Mouse (Mus musculus) thymus, adult 2 months (tissue): ENCODE data around the gene Hsph1. TPM values are rescaled to one million over a fixed set of nuclear protein-coding genes. Genes with fewer than 3 reads are reported as not detected.

Source experiments
- DNase-seq: peaks from one replicate; pipeline ENCODE4 v3.0.0; 2021
- H3K27ac ChIP-seq: fragments of 200-500 bp; 2 replicates; pipeline ENCODE4 v1.5.1; 2012; ENCODE audit warnings: low read length, control low read depth; ENCODE audit not compliant: control insufficient read depth, insufficient read depth
- H3K27me3 ChIP-seq: fragments of 200-500 bp; 2 replicates; pipeline ENCODE4 v1.6.1; 2012; ENCODE audit warnings: mild to moderate bottlenecking, low read length, moderate library complexity, mixed read lengths; ENCODE audit not compliant: control insufficient read depth, insufficient read depth
- H3K36me3 ChIP-seq: fragments of 200-500 bp; 2 replicates; pipeline ENCODE4 v1.6.1; 2012; ENCODE audit warnings: mild to moderate bottlenecking, low read length, moderate library complexity; ENCODE audit not compliant: control insufficient read depth, insufficient read depth
- H3K4me1 ChIP-seq: fragments of 200-500 bp; replicated peaks from 2 replicates; pipeline ENCODE4 v1.6.1; 2012; ENCODE audit warnings: low read length; ENCODE audit not compliant: control insufficient read depth, insufficient read depth
- H3K4me3 ChIP-seq: fragments of 200-500 bp; 2 replicates; pipeline ENCODE4 v1.5.1; 2012; ENCODE audit warnings: mild to moderate bottlenecking, low read length, control low read depth, moderate library complexity; ENCODE audit not compliant: control insufficient read depth, insufficient read depth
- CTCF ChIP-seq: fragments of 200-500 bp; IDR thresholded peaks from 2 replicates; pipeline ENCODE4 v1.5.1; 2012; ENCODE audit warnings: mild to moderate bottlenecking, control low read depth, low read length, moderate library complexity, borderline replicate concordance; ENCODE audit not compliant: control insufficient read depth, poor library complexity, insufficient read depth; ENCODE audit errors: extremely low read depth
- POLR2A ChIP-seq: fragments of 200-500 bp; IDR thresholded peaks from 2 replicates; pipeline ENCODE4 v1.6.1; 2012; ENCODE audit warnings: mild to moderate bottlenecking, low read length, control low read depth, moderate library complexity; ENCODE audit not compliant: control insufficient read depth, poor library complexity, insufficient read depth; ENCODE audit errors: extremely low read depth
- WGBS: fragments of 180-500 bp; shearing (Covaris S2); methylation state at CpG from one replicate; pipeline ENCODE4 v1.1.7; 2018; 5-methylcytosine and 5-hydroxymethylcytosine counted together
- polyA plus RNA-seq: library from polyadenylated mRNA; depleted of rRNA; stranded (reverse); fragments of >200 nt; gene quantifications from 2 replicates; pipeline ENCODE4 v1.2.3, GENCODE M21; 2012

Hsph1 gene
- polyA plus RNA-seq, 1 experiment, result 15.3 TPM

- TF ChIP-seq POLR2A, result no peak
- H3K27ac ChIP-seq, result no peak overlapping the region
- H3K36me3 ChIP-seq, result peaks cover 32% of the 10 kb centered on the region
- WGBS, result 95% methylated on average over 1 of the region's 1 CpGs
- H3K4me3 ChIP-seq, result no peak overlapping the region
- H3K27me3 ChIP-seq, result no peaks in the 10 kb centered on the region
- no peaks in the 10 kb centered on the region for H3K4me1 ChIP-seq
- no peak for DNase-seq
Observed at GRCm38 (mm10) chr5:149616138-149616537, 20.0 kb downstream of the Hsph1 start.

- WGBS, result 91% methylated on average over 10 of the region's 10 CpGs
- no peak for DNase-seq
- Histone ChIP-seq H3K27me3 (no peaks in the 10 kb centered on the region), H3K4me1 (no peaks in the 10 kb centered on the region), H3K36me3 (peaks cover 11% of the 10 kb centered on the region), H3K4me3 (no peak overlapping the region), H3K27ac (no peak overlapping the region)
- no peak for TF ChIP-seq POLR2A
- TF ChIP-seq CTCF, result no peak
Observed at GRCm38 (mm10) chr5:149612740-149613139, 23.4 kb downstream of the Hsph1 start.

GRCm38 (mm10) chr5:149612165-149612518 lies 24.0 kb downstream of the Hsph1 start:
- no peak for DNase-seq
- Histone ChIP-seq H3K27me3 (no peaks in the 10 kb centered on the region), H3K36me3 (peaks cover 7% of the 10 kb centered on the region; the same call in 1 of the 2 replicates), H3K4me1 (no peaks in the 10 kb centered on the region), H3K27ac (no peak overlapping the region), H3K4me3 (no peak overlapping the region)
- no peak for TF ChIP-seq POLR2A
- TF ChIP-seq CTCF, result no peak
- WGBS, result 94% methylated on average over 3 of the region's 3 CpGs

- WGBS, result 90% methylated on average over 16 of the region's 16 CpGs
Observed at GRCm38 (mm10) chr5:149611476-149612164, 24.6 kb downstream of the Hsph1 start.

GRCm38 (mm10) chr5:149607083-149607720 lies 29.0 kb downstream of the Hsph1 start:
- 86% methylated on average over 8 of the region's 8 CpGs for WGBS
- Histone ChIP-seq H3K4me1 (no peaks in the 10 kb centered on the region), H3K27ac (no peak overlapping the region), H3K27me3 (no peaks in the 10 kb centered on the region), H3K36me3 (no peaks in the 10 kb centered on the region), H3K4me3 (no peak overlapping the region)
- TF ChIP-seq POLR2A, result no peak
- TF ChIP-seq CTCF, result no peak
- DNase-seq, result no peak

More at GRCm38 (mm10) chr5:149611476-149612164, 24.6 kb downstream of the Hsph1 start:
- no peak overlapping the region for H3K4me3 ChIP-seq
- no peak for DNase-seq
- H3K4me1 ChIP-seq, result no peaks in the 10 kb centered on the region
- H3K27me3 ChIP-seq, result no peaks in the 10 kb centered on the region
- TF ChIP-seq POLR2A (no peak), CTCF (no peak)
- no peak overlapping the region for H3K27ac ChIP-seq
- H3K36me3 ChIP-seq, result peaks cover 1% of the 10 kb centered on the region; the same call in 1 of the 2 replicates

- WGBS, result 91% methylated on average over 3 of the region's 3 CpGs
Observed at GRCm38 (mm10) chr5:149603241-149603640, 32.9 kb downstream of the Hsph1 start.

More at GRCm38 (mm10) chr5:149603241-149603640, 32.9 kb downstream of the Hsph1 start:
- H3K36me3 ChIP-seq, result no peaks in the 10 kb centered on the region
- H3K4me3 ChIP-seq, result no peak overlapping the region
- no peak for DNase-seq
- H3K4me1 ChIP-seq, result no peaks in the 10 kb centered on the region
- TF ChIP-seq CTCF (no peak), POLR2A (no peak)
- no peak overlapping the region for H3K27ac ChIP-seq
- no peaks in the 10 kb centered on the region for H3K27me3 ChIP-seq
